Mouse (Mus musculus): ENCODE results near the gene Cphx3. TPM values are rescaled to one million over a fixed set of nuclear protein-coding genes. Genes with fewer than 3 reads are reported as not detected.

Cphx3 gene
- polyA plus RNA-seq, 1 experiment from 2014 or later = not detected

Other genes with a start within 250 kb of the Cphx3 start
- gene Anxa11, start 240.1 kb upstream of the Cphx3 start, polyA plus RNA-seq (2014; fragmentation: Nextera tagmentation; extraction: Ambion mirVana) = 3.0 and 4.0 TPM in 2 replicates
- gene Plac9a, start 179.2 kb upstream of the Cphx3 start, polyA plus RNA-seq (2014; fragmentation: Nextera tagmentation; extraction: Ambion mirVana) = not detected in 2 replicates
- gene Tmem254a, start 154.6 kb upstream of the Cphx3 start, polyA plus RNA-seq (2014; fragmentation: Nextera tagmentation; extraction: Ambion mirVana) = 1.5 and 4.0 TPM in 2 replicates
- not detected in 2 replicates for gene Cphx1, start 144.0 kb upstream of the Cphx3 start, polyA plus RNA-seq (2014; fragmentation: Nextera tagmentation; extraction: Ambion mirVana)
- gene Duxbl1, start 103.7 kb upstream of the Cphx3 start, polyA plus RNA-seq (2014; fragmentation: Nextera tagmentation; extraction: Ambion mirVana) = 5.7 and 6.5 TPM in 2 replicates
- gene Gm9780, start 39.6 kb upstream of the Cphx3 start, polyA plus RNA-seq (2014; fragmentation: Nextera tagmentation; extraction: Ambion mirVana) = 1.1 and 3.7 TPM in 2 replicates
- 15.7 and 24.3 TPM in 2 replicates for gene Tmem254c, start 14.9 kb upstream of the Cphx3 start, polyA plus RNA-seq (2014; fragmentation: Nextera tagmentation; extraction: Ambion mirVana)
- not detected in 2 replicates for gene Cphx2, start 781 bp upstream of the Cphx3 start, polyA plus RNA-seq (2014; fragmentation: Nextera tagmentation; extraction: Ambion mirVana)
- gene Duxbl2, start 36.1 kb downstream of the Cphx3 start, polyA plus RNA-seq (2014; fragmentation: Nextera tagmentation; extraction: Ambion mirVana) = 2.8 TPM in 1 of 2 replicates, not detected in the other
- gene Plac9b, start 100.2 kb downstream of the Cphx3 start, polyA plus RNA-seq (2014; fragmentation: Nextera tagmentation; extraction: Ambion mirVana) = 0.90 and 2.7 TPM in 2 replicates
- 18.0 and 23.2 TPM in 2 replicates for gene Tmem254b, start 124.7 kb downstream of the Cphx3 start, polyA plus RNA-seq (2014; fragmentation: Nextera tagmentation; extraction: Ambion mirVana)
- 5.0 and 9.9 TPM in 2 replicates for gene Duxbl3, start 175.7 kb downstream of the Cphx3 start, polyA plus RNA-seq (2014; fragmentation: Nextera tagmentation; extraction: Ambion mirVana)